Mouse (Mus musculus): ENCODE data around the gene Vmn2r82. TPM values are rescaled to one million over a fixed set of nuclear protein-coding genes. Genes with fewer than 3 reads are reported as not detected.
"Not testable (repeated sequence)": the region's sequence is repeated elsewhere in the genome, so short reads cannot be mapped to it uniquely, and the experiment has no call there.

Gene Vmn2r82
- not detected in 2 replicates for polyA plus RNA-seq (2012; rRNA removed)
- not detected in 2 replicates for polyA plus RNA-seq (2014; fragmentation: Nextera tagmentation; extraction: Ambion mirVana)

GRCm38 (mm10) chr10:79356220-79356619 is at the start of gene Vmn2r82:
Gene Vmn2r82, plus strand, starts transcription at chr10:79356520.
- H3K9me3 ChIP-seq (ENCODE audit: control insufficient read depth, low read length); H3K36me3 ChIP-seq (ENCODE audit: control insufficient read depth, insufficient read depth, low read length); H3K27ac ChIP-seq (replicated peaks; ENCODE audit: low read depth, low read length); ATAC-seq (ENCODE audit: low FRiP score, low read depth); DNase-seq (ENCODE audit: low spot score); H3K4me2 ChIP-seq (replicated peaks; ENCODE audit: low read depth, low read length, severe bottlenecking); H3K4me3 ChIP-seq (replicated peaks; ENCODE audit: low read length); H3K27me3 ChIP-seq (ENCODE audit: control insufficient read depth, insufficient read depth, low read length); H3K9ac ChIP-seq (ENCODE audit: low read depth, low read length, severe bottlenecking); H3K4me1 ChIP-seq (ENCODE audit: control insufficient read depth, insufficient read depth, low read length): not testable (repeated sequence)
- 83% methylated on average over 4 of the region's 4 CpGs for WGBS

DNA sequence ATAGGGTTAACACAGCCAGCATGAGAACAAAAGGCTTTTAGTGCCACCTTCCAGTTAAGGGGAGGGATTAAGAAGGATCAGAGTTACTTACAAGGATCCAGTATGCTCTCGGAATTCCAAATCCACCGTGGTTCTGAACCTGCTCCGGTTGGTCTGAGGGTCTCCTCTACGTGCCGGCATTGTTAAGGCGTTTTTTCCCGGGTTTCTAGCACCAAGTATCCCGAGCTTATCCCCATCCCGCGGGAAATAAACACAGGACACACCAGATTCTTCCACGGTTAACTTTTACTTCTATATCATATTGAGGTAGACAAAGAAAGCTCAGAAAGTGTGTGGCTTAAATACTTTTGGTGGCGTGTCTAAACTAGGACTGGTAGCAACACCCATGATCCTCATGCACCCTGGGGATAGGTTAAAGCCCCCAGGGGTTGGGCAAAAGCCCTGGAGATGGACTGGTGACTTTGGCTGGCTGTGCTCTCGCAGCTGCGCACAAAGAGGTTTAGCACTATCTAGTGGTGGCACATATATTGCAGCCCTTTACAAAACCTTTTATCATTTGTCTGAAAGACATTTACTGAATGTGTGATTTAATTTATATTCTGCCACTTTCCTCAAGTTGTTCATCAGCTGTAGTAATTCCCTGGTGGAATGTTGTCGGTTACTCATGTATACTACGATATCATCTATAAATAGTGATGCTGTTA is 34.1 kb upstream of the Vmn2r82 start:
- not testable (repeated sequence) for H3K4me1 ChIP-seq (ENCODE audit: control insufficient read depth, insufficient read depth, low read length); H3K9me3 ChIP-seq (ENCODE audit: control insufficient read depth, low read length); H3K27me3 ChIP-seq (ENCODE audit: control insufficient read depth, insufficient read depth, low read length); H3K36me3 ChIP-seq (ENCODE audit: control insufficient read depth, insufficient read depth, low read length); H3K27ac ChIP-seq (replicated peaks; ENCODE audit: low read depth, low read length)
- Histone ChIP-seq H3K4me3 (replicated peaks; ENCODE audit: low read length) (peak overlapping the region; percentile 26), H3K4me2 (replicated peaks; ENCODE audit: low read depth, low read length, severe bottlenecking) (peak overlapping the region; percentile 28; the same call in 1 of the 2 replicates), H3K9ac (ENCODE audit: low read depth, low read length, severe bottlenecking) (peak overlapping the region; percentile 34; the same call in 1 of the 2 replicates)
- peak; percentile 22 for DNase-seq (ENCODE audit: low spot score)
- 0 out of 2 replicates have a peak, but pooled peaks have one; percentile 12 for ATAC-seq (ENCODE audit: low FRiP score, low read depth)
- 2% methylated on average over 16 of the region's 16 CpGs for WGBS

- no peak for TF ChIP-seq POLR2A (IDR thresholded peaks at IDR 0.05; ENCODE audit: borderline replicate concordance, extremely low read depth, insufficient read depth, insufficient read length)
- no peak for ATAC-seq (ENCODE audit: low FRiP score, low read depth)
- Histone ChIP-seq H3K4me2 (replicated peaks; ENCODE audit: low read depth, low read length, severe bottlenecking) (no peak overlapping the region), H3K27me3 (ENCODE audit: control insufficient read depth, insufficient read depth, low read length) (no peaks in the 10 kb centered on the region), H3K4me1 (ENCODE audit: control insufficient read depth, insufficient read depth, low read length) (no peaks in the 10 kb centered on the region), H3K27ac (replicated peaks; ENCODE audit: low read depth, low read length) (no peak overlapping the region), H3K9me3 (ENCODE audit: control insufficient read depth, low read length) (no peaks in the 10 kb centered on the region), H3K36me3 (ENCODE audit: control insufficient read depth, insufficient read depth, low read length) (no peaks in the 10 kb centered on the region), H3K4me3 (replicated peaks; ENCODE audit: low read length) (no peak overlapping the region), H3K9ac (ENCODE audit: low read depth, low read length, severe bottlenecking) (no peak overlapping the region)
- DNase-seq (ENCODE audit: low spot score), result no peak
Measured at GRCm38 (mm10) chr10:79322737-79323086, 33.6 kb upstream of the Vmn2r82 start.

GRCm38 (mm10) chr10:79399946-79400700 is 43.8 kb downstream of the Vmn2r82 start:
- H3K27ac ChIP-seq (replicated peaks; ENCODE audit: low read depth, low read length); H3K4me2 ChIP-seq (replicated peaks; ENCODE audit: low read depth, low read length, severe bottlenecking); ATAC-seq (ENCODE audit: low FRiP score, low read depth); H3K27me3 ChIP-seq (ENCODE audit: control insufficient read depth, insufficient read depth, low read length); DNase-seq (ENCODE audit: low spot score); H3K4me3 ChIP-seq (replicated peaks; ENCODE audit: low read length); H3K36me3 ChIP-seq (ENCODE audit: control insufficient read depth, insufficient read depth, low read length); H3K4me1 ChIP-seq (ENCODE audit: control insufficient read depth, insufficient read depth, low read length); H3K9ac ChIP-seq (ENCODE audit: low read depth, low read length, severe bottlenecking); H3K9me3 ChIP-seq (ENCODE audit: control insufficient read depth, low read length): not testable (repeated sequence)
- 84% methylated on average over 8 of the region's 8 CpGs for WGBS

DNA sequence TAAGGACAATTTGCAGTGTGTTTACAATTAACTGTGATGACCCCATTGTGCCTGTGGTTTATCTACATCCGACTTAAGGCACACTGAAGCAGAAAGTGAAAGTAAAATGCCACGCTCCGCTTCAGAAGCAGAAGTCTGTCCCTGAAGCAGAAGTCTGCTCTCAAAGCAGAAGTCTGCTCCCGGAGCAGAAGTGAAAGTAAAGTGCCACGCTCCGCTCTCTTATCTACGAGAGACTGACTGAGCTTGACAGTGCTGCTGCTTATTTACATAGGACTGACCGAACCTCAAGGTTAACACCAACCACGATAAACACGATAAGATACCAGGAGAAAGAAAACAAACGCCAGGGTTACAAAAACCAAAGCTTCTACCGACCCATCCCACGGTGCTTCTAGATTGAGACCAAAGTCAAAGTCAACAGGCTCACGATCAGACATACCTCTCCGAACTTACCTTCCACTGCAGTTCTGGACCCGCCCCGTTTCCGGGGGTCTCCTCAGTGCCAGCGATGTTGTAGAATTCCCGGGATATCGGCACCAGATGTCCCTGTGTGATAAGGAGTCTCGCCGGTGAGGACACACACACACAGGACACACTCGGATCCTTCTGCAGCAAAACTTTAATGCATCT is 60.9 kb downstream of the Vmn2r82 start:
- H3K9me3 ChIP-seq (ENCODE audit: control insufficient read depth, low read length), result no peaks in the 10 kb centered on the region
- no peaks in the 10 kb centered on the region for H3K4me1 ChIP-seq (ENCODE audit: control insufficient read depth, insufficient read depth, low read length)
- H3K36me3 ChIP-seq (ENCODE audit: control insufficient read depth, insufficient read depth, low read length), result no peaks in the 10 kb centered on the region
- H3K27ac ChIP-seq (replicated peaks; ENCODE audit: low read depth, low read length), result no peak overlapping the region
- ATAC-seq (ENCODE audit: low FRiP score, low read depth) (no peak), DNase-seq (ENCODE audit: low spot score) (no peak)
- no peak overlapping the region for H3K4me2 ChIP-seq (replicated peaks; ENCODE audit: low read depth, low read length, severe bottlenecking)
- no peak overlapping the region for H3K9ac ChIP-seq (ENCODE audit: low read depth, low read length, severe bottlenecking)
- 93% methylated on average over 24 of the region's 24 CpGs for WGBS
- no peak for TF ChIP-seq POLR2A (IDR thresholded peaks at IDR 0.05; ENCODE audit: borderline replicate concordance, extremely low read depth, insufficient read depth, insufficient read length)
- H3K27me3 ChIP-seq (ENCODE audit: control insufficient read depth, insufficient read depth, low read length), result no peaks in the 10 kb centered on the region
- no peak overlapping the region for H3K4me3 ChIP-seq (replicated peaks; ENCODE audit: low read length)

DNA sequence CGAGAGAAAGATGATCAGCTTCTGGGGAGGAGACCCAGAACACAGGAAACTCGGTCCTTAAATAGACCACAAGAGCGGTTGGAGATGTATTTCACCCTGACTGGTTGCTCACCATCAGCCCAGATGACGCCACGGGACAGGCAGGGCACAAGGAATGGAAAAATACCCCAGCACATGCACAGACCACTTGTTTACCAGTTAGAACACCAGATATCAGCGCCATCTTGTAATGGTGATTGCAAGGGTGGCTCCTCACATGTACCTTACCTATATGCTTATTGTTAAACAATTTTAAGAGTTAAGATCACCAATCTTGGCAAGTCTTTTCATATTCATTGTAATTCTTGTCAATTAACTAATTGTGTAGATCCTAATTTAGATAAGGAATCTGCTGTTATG is 61.5 kb downstream of the Vmn2r82 start:
- not testable (repeated sequence) for H3K4me1 ChIP-seq (ENCODE audit: control insufficient read depth, insufficient read depth, low read length); H3K4me2 ChIP-seq (replicated peaks; ENCODE audit: low read depth, low read length, severe bottlenecking); H3K27me3 ChIP-seq (ENCODE audit: control insufficient read depth, insufficient read depth, low read length); H3K9ac ChIP-seq (ENCODE audit: low read depth, low read length, severe bottlenecking); H3K36me3 ChIP-seq (ENCODE audit: control insufficient read depth, insufficient read depth, low read length); H3K27ac ChIP-seq (replicated peaks; ENCODE audit: low read depth, low read length); ATAC-seq (ENCODE audit: low FRiP score, low read depth); H3K4me3 ChIP-seq (replicated peaks; ENCODE audit: low read length); H3K9me3 ChIP-seq (ENCODE audit: control insufficient read depth, low read length); DNase-seq (ENCODE audit: low spot score)
- WGBS, result 89% methylated on average over 6 of the region's 6 CpGs

GRCm38 (mm10) chr10:79435141-79435820 is 79.0 kb downstream of the Vmn2r82 start:
- H3K4me3 ChIP-seq (replicated peaks; ENCODE audit: low read length); H3K36me3 ChIP-seq (ENCODE audit: control insufficient read depth, insufficient read depth, low read length); H3K9ac ChIP-seq (ENCODE audit: low read depth, low read length, severe bottlenecking); H3K9me3 ChIP-seq (ENCODE audit: control insufficient read depth, low read length); H3K4me2 ChIP-seq (replicated peaks; ENCODE audit: low read depth, low read length, severe bottlenecking); DNase-seq (ENCODE audit: low spot score); H3K4me1 ChIP-seq (ENCODE audit: control insufficient read depth, insufficient read depth, low read length); H3K27ac ChIP-seq (replicated peaks; ENCODE audit: low read depth, low read length); H3K27me3 ChIP-seq (ENCODE audit: control insufficient read depth, insufficient read depth, low read length); ATAC-seq (ENCODE audit: low FRiP score, low read depth): not testable (repeated sequence)
- WGBS, result 88% methylated on average over 23 of the region's 23 CpGs
